Mouse (Mus musculus): ENCODE measurements around the gene Ptprm. TPM values are rescaled to one million over a fixed set of nuclear protein-coding genes. Genes with fewer than 3 reads are reported as not detected.

Gene Ptprm
- total RNA-seq, 2 experiments from 2014 or later = 1.3 to 1.4 TPM

GRCm38 (mm10) chr17:67241951-67242773 is 112.1 kb downstream of the Ptprm start:
- no peak for ATAC-seq (replicated peaks; ENCODE audit: low FRiP score, poor library complexity, severe bottlenecking)

GRCm38 (mm10) chr17:67238866-67239265 is 115.4 kb downstream of the Ptprm start:
- ATAC-seq (replicated peaks; ENCODE audit: low FRiP score, poor library complexity, severe bottlenecking) = no peak

- ATAC-seq (replicated peaks; ENCODE audit: low FRiP score, poor library complexity, severe bottlenecking) = no peak
Observed at GRCm38 (mm10) chr17:67237407-67237806, 116.8 kb downstream of the Ptprm start.

GRCm38 (mm10) chr17:67233063-67233462 is 121.2 kb downstream of the Ptprm start:
- ATAC-seq (replicated peaks; ENCODE audit: low FRiP score, poor library complexity, severe bottlenecking) = no peak

GRCm38 (mm10) chr17:67226991-67227390 is 127.3 kb downstream of the Ptprm start:
- ATAC-seq (replicated peaks; ENCODE audit: low FRiP score, poor library complexity, severe bottlenecking) = no peak

- ATAC-seq (replicated peaks; ENCODE audit: low FRiP score, poor library complexity, severe bottlenecking) = no peak
Observed at GRCm38 (mm10) chr17:67215326-67215725, 138.9 kb downstream of the Ptprm start.

- ATAC-seq (replicated peaks; ENCODE audit: low FRiP score, poor library complexity, severe bottlenecking) = no peak
Observed at GRCm38 (mm10) chr17:67213711-67214110, 140.5 kb downstream of the Ptprm start.

- no peak for ATAC-seq (replicated peaks; ENCODE audit: low FRiP score, poor library complexity, severe bottlenecking)
Observed at GRCm38 (mm10) chr17:67209676-67210344, 144.4 kb downstream of the Ptprm start.

GRCm38 (mm10) chr17:67208600-67208999 is 145.7 kb downstream of the Ptprm start:
- no peak for ATAC-seq (replicated peaks; ENCODE audit: low FRiP score, poor library complexity, severe bottlenecking)

GRCm38 (mm10) chr17:67206984-67207383 is 147.3 kb downstream of the Ptprm start:
- no peak for ATAC-seq (replicated peaks; ENCODE audit: low FRiP score, poor library complexity, severe bottlenecking)

GRCm38 (mm10) chr17:67201151-67201550 is 153.1 kb downstream of the Ptprm start:
- no peak for ATAC-seq (replicated peaks; ENCODE audit: low FRiP score, poor library complexity, severe bottlenecking)

- ATAC-seq (replicated peaks; ENCODE audit: low FRiP score, poor library complexity, severe bottlenecking) = no peak
Observed at GRCm38 (mm10) chr17:67193728-67194127, 160.5 kb downstream of the Ptprm start.

GRCm38 (mm10) chr17:67188514-67188913 is 165.7 kb downstream of the Ptprm start:
- ATAC-seq (replicated peaks; ENCODE audit: low FRiP score, poor library complexity, severe bottlenecking) = no peak

- ATAC-seq (replicated peaks; ENCODE audit: low FRiP score, poor library complexity, severe bottlenecking) = no peak
Observed at GRCm38 (mm10) chr17:67186879-67187278, 167.4 kb downstream of the Ptprm start.

GRCm38 (mm10) chr17:67185942-67186341 is 168.3 kb downstream of the Ptprm start:
- no peak for ATAC-seq (replicated peaks; ENCODE audit: low FRiP score, poor library complexity, severe bottlenecking)

GRCm38 (mm10) chr17:67179446-67179845 is 174.8 kb downstream of the Ptprm start:
- ATAC-seq (replicated peaks; ENCODE audit: low FRiP score, poor library complexity, severe bottlenecking) = no peak

- no peak for ATAC-seq (replicated peaks; ENCODE audit: low FRiP score, poor library complexity, severe bottlenecking)
Observed at GRCm38 (mm10) chr17:67178686-67179265, 175.5 kb downstream of the Ptprm start.

GRCm38 (mm10) chr17:67175836-67176235 is 178.4 kb downstream of the Ptprm start:
- ATAC-seq (replicated peaks; ENCODE audit: low FRiP score, poor library complexity, severe bottlenecking) = no peak

GRCm38 (mm10) chr17:67171353-67171752 is 182.9 kb downstream of the Ptprm start:
- ATAC-seq (replicated peaks; ENCODE audit: low FRiP score, poor library complexity, severe bottlenecking) = no peak

GRCm38 (mm10) chr17:67170696-67171095 is 183.6 kb downstream of the Ptprm start:
- ATAC-seq (replicated peaks; ENCODE audit: low FRiP score, poor library complexity, severe bottlenecking) = no peak

- ATAC-seq (replicated peaks; ENCODE audit: low FRiP score, poor library complexity, severe bottlenecking) = no peak
Observed at GRCm38 (mm10) chr17:67165876-67166275, 188.4 kb downstream of the Ptprm start.

All from erythroid progenitor cell, adult 5-6 weeks (primary cell).